Mouse (Mus musculus): ENCODE data around the gene Pias4.

DNA sequence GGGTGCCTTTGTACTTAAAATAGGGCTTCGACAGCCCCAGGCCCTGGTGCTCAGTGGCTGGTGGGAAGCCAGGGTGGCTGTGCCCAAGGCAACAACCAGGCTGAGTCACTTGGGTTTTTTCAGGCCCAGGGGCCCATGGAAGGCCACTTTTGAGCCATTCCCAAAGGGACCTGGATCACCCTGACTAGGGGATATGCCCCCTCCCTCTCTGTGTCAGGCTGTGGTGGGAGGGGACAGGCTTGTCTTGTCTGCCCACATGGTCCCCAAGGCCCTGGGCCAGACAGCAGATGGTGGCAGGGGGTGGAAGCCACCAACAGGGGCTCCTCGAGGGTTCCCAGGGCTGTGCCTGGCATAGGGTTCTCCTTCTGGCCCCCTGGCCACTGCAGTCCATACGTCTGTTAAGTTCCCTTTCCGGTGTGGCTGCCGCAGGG lies 25.2 kb downstream of the Pias4 start:
- no peak for TF ChIP-seq JUND (IDR thresholded peaks at IDR 0.05; ENCODE audit: low read depth, low read length)
- TF ChIP-seq POLR2A (IDR thresholded peaks at IDR 0.05; ENCODE audit: control insufficient read depth in 1 of 2, insufficient read depth in 1 of 2, low read depth in 1 of 2, low read length in 2 of 2, poor library complexity in 1 of 2), result no peak; a peak in 1 of 4 replicates

Measured in MEL (cell line).